Mouse (Mus musculus): ENCODE results near the gene Trp53bp1. TPM values are rescaled to one million over a fixed set of nuclear protein-coding genes. Genes with fewer than 3 reads are reported as not detected.

The Trp53bp1 gene
- 179 and 194 TPM in 2 replicates for polyA plus RNA-seq (2015; fragmentation: Nextera tagmentation; extraction: Ambion mirVana)

GRCm38 (mm10) chr2:121271236-121271927, at the start of gene Trp53bp1:
Gene Trp53bp1, minus strand, starts transcription at chr2:121271407.
- peak within 1 kb of the TSS; percentile 89 for H3K9ac ChIP-seq
- peak; percentile 98 for ATAC-seq (ENCODE audit: low FRiP score)
- peak within 1 kb of the TSS; percentile 83 for H3K4me2 ChIP-seq
- peaks cover 45% of the 10 kb centered on the region for H3K4me1 ChIP-seq (replicated peaks)
- H3K27ac ChIP-seq, result peak within 1 kb of the TSS; percentile 98
- peaks cover 28% of the 10 kb centered on the region for H3K36me3 ChIP-seq
- WGBS, result under 1% methylated on average over 32 of the region's 37 CpGs
- no peaks in the 10 kb centered on the region for H3K9me3 ChIP-seq
- H3K4me3 ChIP-seq, result peak within 1 kb of the TSS; percentile 72
- H3K27me3 ChIP-seq, result no peaks in the 10 kb centered on the region

GRCm38 (mm10) chr2:121316278-121316677, 45.1 kb upstream of the Trp53bp1 start:
- Histone ChIP-seq H3K4me3 (no peak overlapping the region), H3K4me1 (replicated peaks) (no peaks in the 10 kb centered on the region), H3K9ac (no peak overlapping the region), H3K4me2 (no peak overlapping the region), H3K27me3 (no peaks in the 10 kb centered on the region), H3K27ac (no peak overlapping the region), H3K9me3 (no peaks in the 10 kb centered on the region), H3K36me3 (peaks cover 50% of the 10 kb centered on the region)
- no peak for ATAC-seq (ENCODE audit: low FRiP score)
- WGBS, result 77% methylated on average over 8 of the region's 8 CpGs

GRCm38 (mm10) chr2:121308997-121309416, 37.8 kb upstream of the Trp53bp1 start:
- H3K36me3 ChIP-seq, result peaks cover 65% of the 10 kb centered on the region
- H3K4me1 ChIP-seq (replicated peaks), result 0 out of 2 replicates have a peak, but pooled peaks cover 3% of the 10 kb centered on the region
- H3K4me2 ChIP-seq, result no peak overlapping the region
- 0 out of 2 replicates have a peak overlapping the region, but pooled peaks have one; percentile 18 for H3K27ac ChIP-seq
- no peak for ATAC-seq (ENCODE audit: low FRiP score)
- 38% methylated on average over 5 of the region's 5 CpGs for WGBS
- no peak overlapping the region for H3K9ac ChIP-seq
- H3K27me3 ChIP-seq, result no peaks in the 10 kb centered on the region
- H3K4me3 ChIP-seq, result no peak overlapping the region
- no peaks in the 10 kb centered on the region for H3K9me3 ChIP-seq

- Histone ChIP-seq H3K4me1 (replicated peaks) (peaks cover 31% of the 10 kb centered on the region), H3K9ac (no peak overlapping the region), H3K36me3 (peaks cover 66% of the 10 kb centered on the region), H3K4me2 (no peak overlapping the region), H3K27me3 (no peaks in the 10 kb centered on the region), H3K9me3 (no peaks in the 10 kb centered on the region), H3K27ac (no peak overlapping the region), H3K4me3 (no peak overlapping the region)
- WGBS, result 90% methylated on average over 10 of the region's 10 CpGs
- no peak for ATAC-seq (ENCODE audit: low FRiP score)
Observed at GRCm38 (mm10) chr2:121300036-121300435, 28.8 kb upstream of the Trp53bp1 start.

- 91% methylated on average over 17 of the region's 17 CpGs for whole genome bisulfite sequencing
- H3K4me3 ChIP-seq, result no peak overlapping the region
- no peaks in the 10 kb centered on the region for H3K27me3 ChIP-seq
- no peak overlapping the region for H3K9ac ChIP-seq
- H3K4me1 ChIP-seq (replicated peaks), result peaks cover 37% of the 10 kb centered on the region
- ATAC-seq (ENCODE audit: low FRiP score), result no peak
- no peaks in the 10 kb centered on the region for H3K9me3 ChIP-seq
- H3K27ac ChIP-seq, result no peak overlapping the region
- peaks cover 60% of the 10 kb centered on the region for H3K36me3 ChIP-seq
- H3K4me2 ChIP-seq, result no peak overlapping the region
Observed at GRCm38 (mm10) chr2:121299471-121299870, 28.3 kb upstream of the Trp53bp1 start.

GRCm38 (mm10) chr2:121298131-121298530, 26.9 kb upstream of the Trp53bp1 start:
- 0 out of 2 replicates have a peak overlapping the region, but pooled peaks have one; percentile 53 for H3K4me3 ChIP-seq
- H3K4me1 ChIP-seq (replicated peaks), result peaks cover 46% of the 10 kb centered on the region
- no peak overlapping the region for H3K27ac ChIP-seq
- H3K4me2 ChIP-seq, result peak overlapping the region; percentile 91
- WGBS, result 4% methylated on average over 6 of the region's 8 CpGs
- no peaks in the 10 kb centered on the region for H3K27me3 ChIP-seq
- H3K9me3 ChIP-seq, result no peaks in the 10 kb centered on the region
- H3K36me3 ChIP-seq, result peaks cover 47% of the 10 kb centered on the region
- H3K9ac ChIP-seq, result peak overlapping the region; percentile 80; the same call in 1 of the 2 replicates
- ATAC-seq (ENCODE audit: low FRiP score), result no peak

- H3K4me3 ChIP-seq, result peak overlapping the region; percentile 53; the same call in 1 of the 2 replicates
- H3K9ac ChIP-seq, result peak overlapping the region; percentile 80; the same call in 1 of the 2 replicates
- H3K27me3 ChIP-seq, result peaks cover 3% of the 10 kb centered on the region; the same call in 1 of the 2 replicates
- H3K27ac ChIP-seq, result peak overlapping the region; percentile 91; the same call in 1 of the 2 replicates
- no peak for ATAC-seq (ENCODE audit: low FRiP score)
- H3K4me2 ChIP-seq, result peak overlapping the region; percentile 91
- H3K36me3 ChIP-seq, result peaks cover 42% of the 10 kb centered on the region
- peaks cover 46% of the 10 kb centered on the region for H3K4me1 ChIP-seq (replicated peaks)
- H3K9me3 ChIP-seq, result no peaks in the 10 kb centered on the region
- 10% methylated on average over 9 of the region's 9 CpGs for WGBS
Observed at GRCm38 (mm10) chr2:121297701-121298100, 26.5 kb upstream of the Trp53bp1 start.

- Histone ChIP-seq H3K9ac (peak overlapping the region; percentile 80), H3K27ac (peak overlapping the region; percentile 91), H3K36me3 (peaks cover 33% of the 10 kb centered on the region), H3K4me3 (peak overlapping the region; percentile 53), H3K9me3 (no peaks in the 10 kb centered on the region), H3K4me1 (replicated peaks) (peaks cover 49% of the 10 kb centered on the region), H3K27me3 (peaks cover 3% of the 10 kb centered on the region; the same call in 1 of the 2 replicates), H3K4me2 (peak overlapping the region; percentile 91)
- no peak for ATAC-seq (ENCODE audit: low FRiP score)
- 16% methylated on average over 6 of the region's 6 CpGs for WGBS
Observed at GRCm38 (mm10) chr2:121296754-121297231, 25.6 kb upstream of the Trp53bp1 start.

GRCm38 (mm10) chr2:121295608-121296571, 24.7 kb upstream of the Trp53bp1 start:
- 0% methylated on average over 11 of the region's 15 CpGs for WGBS
- peaks cover 24% of the 10 kb centered on the region for H3K36me3 ChIP-seq
- ATAC-seq (ENCODE audit: low FRiP score), result peak; percentile 40
- H3K4me2 ChIP-seq, result peak overlapping the region; percentile 91
- peaks cover 6% of the 10 kb centered on the region; the same call in 1 of the 2 replicates for H3K27me3 ChIP-seq
- peak overlapping the region; percentile 53 for H3K4me3 ChIP-seq
- peak overlapping the region; percentile 91 for H3K27ac ChIP-seq
- H3K4me1 ChIP-seq (replicated peaks), result peaks cover 49% of the 10 kb centered on the region
- H3K9me3 ChIP-seq, result no peaks in the 10 kb centered on the region
- H3K9ac ChIP-seq, result peak overlapping the region; percentile 80

GRCm38 (mm10) chr2:121294753-121295607, 23.8 kb upstream of the Trp53bp1 start:
- Histone ChIP-seq H3K27me3 (peaks cover 6% of the 10 kb centered on the region; the same call in 1 of the 2 replicates), H3K9me3 (no peaks in the 10 kb centered on the region), H3K9ac (peak overlapping the region; percentile 80), H3K4me2 (peak overlapping the region; percentile 91), H3K27ac (peak overlapping the region; percentile 91), H3K4me1 (replicated peaks) (peaks cover 58% of the 10 kb centered on the region), H3K4me3 (peak overlapping the region; percentile 53), H3K36me3 (peaks cover 15% of the 10 kb centered on the region)
- peak; percentile 83 for ATAC-seq (ENCODE audit: low FRiP score)
- WGBS, result under 1% methylated on average over 18 of the region's 18 CpGs

GRCm38 (mm10) chr2:121294182-121294581, 23.0 kb upstream of the Trp53bp1 start:
- H3K4me3 ChIP-seq, result peak overlapping the region; percentile 53
- peaks cover 7% of the 10 kb centered on the region for H3K36me3 ChIP-seq
- peaks cover 61% of the 10 kb centered on the region for H3K4me1 ChIP-seq (replicated peaks)
- H3K9ac ChIP-seq, result peak overlapping the region; percentile 80
- WGBS, result 33% methylated on average over 4 of the region's 4 CpGs
- H3K4me2 ChIP-seq, result peak overlapping the region; percentile 91
- peak overlapping the region; percentile 91 for H3K27ac ChIP-seq
- H3K9me3 ChIP-seq, result no peaks in the 10 kb centered on the region
- peaks cover 6% of the 10 kb centered on the region; the same call in 1 of the 2 replicates for H3K27me3 ChIP-seq
- ATAC-seq (ENCODE audit: low FRiP score), result no peak
